Mouse (Mus musculus) cerebellum, postnatal 36 days (tissue): ENCODE measurements around the gene Ccdc142.

Source experiments
- DNase-seq, 2 experiments: peaks; one replicate each; pipeline ENCODE4 v3.0.0; 2021 to 2022; ENCODE audit warnings: mixed read lengths in 2 of 2

Gene Ccdc142

GRCm38 (mm10) chr6:83141636-83142035 lies 40.2 kb downstream of the Ccdc142 start:
- no peak for DNase-seq

DNA sequence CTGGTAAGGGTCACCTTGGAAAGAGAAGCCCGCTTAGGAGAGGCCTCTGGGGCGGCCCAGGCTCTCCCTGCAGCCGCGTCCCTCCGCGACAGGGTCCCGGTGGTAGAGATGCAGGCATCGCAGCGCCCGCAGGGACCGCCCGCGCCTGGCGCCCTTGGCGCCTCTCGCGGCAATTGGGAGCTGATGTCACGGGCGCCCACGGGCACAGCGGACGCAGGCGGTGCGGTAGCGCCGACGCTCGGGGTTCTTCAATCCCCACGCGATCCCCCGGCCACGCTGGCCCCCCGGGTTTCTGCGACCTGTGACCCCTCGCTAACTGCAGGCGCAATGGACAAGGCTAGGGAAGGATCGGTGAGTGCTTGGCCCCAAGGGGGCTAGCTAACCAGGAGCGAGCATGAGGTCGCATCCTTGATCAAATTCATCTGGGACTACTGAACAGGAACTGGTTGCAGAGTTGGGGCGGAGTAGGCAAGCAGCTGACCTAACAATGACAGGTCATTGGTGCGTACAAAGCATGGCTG lies 40.9 kb downstream of the Ccdc142 start:
- DNase-seq: peak in 1 of 2 experiments; percentile 25

- no peak for DNase-seq
Observed at GRCm38 (mm10) chr6:83142886-83143285, 41.5 kb downstream of the Ccdc142 start.

- no peak for DNase-seq
Observed at GRCm38 (mm10) chr6:83145209-83145608, 43.8 kb downstream of the Ccdc142 start.

DNA sequence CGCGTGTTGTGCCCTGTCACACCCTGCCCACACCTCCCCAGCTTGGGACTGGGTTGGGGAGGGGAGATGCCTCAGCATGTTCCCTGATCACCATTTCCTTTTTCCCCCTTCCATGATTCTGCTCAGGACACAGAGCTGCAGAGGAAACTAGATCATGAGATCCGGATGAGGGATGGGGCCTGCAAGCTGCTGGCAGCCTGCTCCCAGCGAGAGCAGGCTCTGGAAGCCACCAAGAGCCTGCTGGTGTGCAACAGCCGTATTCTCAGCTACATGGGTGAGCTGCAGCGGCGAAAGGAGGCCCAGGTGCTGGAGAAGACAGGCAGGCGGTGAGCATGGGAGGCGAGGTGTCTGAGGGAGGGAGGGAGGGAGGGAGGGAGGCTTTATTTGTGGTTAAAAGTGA lies 44.4 kb downstream of the Ccdc142 start:
- DNase-seq: no peak

- DNase-seq: no peak
Observed at GRCm38 (mm10) chr6:83147280-83147679, 45.9 kb downstream of the Ccdc142 start.

DNA sequence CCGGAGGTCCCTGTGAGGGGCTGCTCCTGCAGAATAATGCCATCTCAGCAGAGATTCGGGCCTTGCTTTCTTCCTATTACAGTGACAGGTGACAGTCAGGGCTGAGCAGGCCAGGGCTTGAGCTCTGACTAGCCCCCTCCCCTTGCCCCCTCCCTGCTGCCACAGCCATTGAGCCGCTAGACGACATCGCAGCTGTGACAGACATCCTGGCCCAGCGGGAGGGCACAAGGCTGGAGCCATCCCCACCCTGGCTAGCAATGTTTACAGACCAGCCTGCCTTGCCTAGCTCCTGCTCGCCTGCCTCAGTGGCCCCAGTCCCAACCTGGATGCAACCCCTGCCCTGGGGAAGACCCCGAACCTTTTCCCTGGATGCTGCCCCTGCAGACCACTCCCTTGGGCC lies 50.3 kb downstream of the Ccdc142 start:
- DNase-seq: no peak

DNA sequence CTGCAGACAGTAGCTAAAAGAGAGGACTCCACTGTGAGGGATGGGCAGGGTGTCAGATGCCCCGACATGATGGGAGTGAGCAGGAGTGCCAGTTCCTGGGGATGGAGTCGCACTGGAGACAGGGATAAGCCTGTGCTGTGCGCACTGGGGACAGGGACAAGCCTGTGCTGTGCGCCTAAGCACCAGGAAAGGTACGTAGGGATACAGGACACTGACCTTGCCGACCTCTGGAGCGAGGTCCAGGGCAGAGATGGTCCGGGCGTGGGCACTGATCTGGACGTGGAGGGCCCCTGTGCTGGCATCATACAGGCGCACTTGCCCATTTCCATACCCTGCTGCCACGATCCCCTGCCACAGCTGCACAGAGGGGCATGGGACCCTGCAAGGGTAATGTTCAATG lies 51.6 kb downstream of the Ccdc142 start:
- DNase-seq: no peak

DNA sequence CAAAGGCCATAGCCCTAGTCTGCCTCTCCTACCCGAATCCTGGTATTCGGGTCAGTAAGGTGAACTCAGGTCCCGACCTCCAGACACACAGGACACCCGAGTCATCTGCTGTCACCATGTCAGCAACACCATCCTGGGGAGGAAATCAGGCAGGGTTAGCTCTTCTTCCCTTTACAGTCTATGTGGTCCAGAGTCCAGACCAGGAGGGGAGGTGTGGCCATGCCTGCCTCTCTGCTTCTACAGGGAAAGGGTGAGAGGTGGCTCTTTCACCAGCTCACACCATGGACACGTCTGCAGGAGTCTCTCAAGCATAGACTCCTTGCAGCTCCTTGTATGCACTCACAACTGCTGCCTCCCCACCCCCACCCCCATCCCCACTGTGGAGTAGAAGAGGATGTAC lies 52.1 kb downstream of the Ccdc142 start:
- DNase-seq: no peak

- peak; percentile 23 to 36 for DNase-seq
Observed at GRCm38 (mm10) chr6:83155552-83156238, 54.3 kb downstream of the Ccdc142 start.

GRCm38 (mm10) chr6:83156259-83156684 lies 54.9 kb downstream of the Ccdc142 start, which contains the start of the genes Wdr54 and 1700003E16Rik:
Wdr54 (minus strand) TSS chr6:83156397.
1700003E16Rik (plus strand) TSS chr6:83156404.
- DNase-seq: peak; percentile 65 to 72
